Mouse (Mus musculus) ES-Bruce4 (cell line): ENCODE measurements at regions not wholly inside any gene's neighbourhood (a gene's known extent, or its start where the extent isn't known, plus 50 kb on each side); places are given as distances from the start of the nearest gene placed in this dataset.

Experiments
- CTCF ChIP-seq: IDR thresholded peaks from one replicate; pipeline ENCODE4 v1.8.1; 2011; ENCODE audit warnings: low read depth, low read length
- POLR2A ChIP-seq: IDR thresholded peaks from one replicate; pipeline ENCODE4 v1.8.1; 2011; ENCODE audit warnings: low read length; ENCODE audit not compliant: insufficient read depth

- TF ChIP-seq CTCF (no peak), POLR2A (no peak)
Measured at GRCm38 (mm10) chr1:57211046-57211445, 166.4 kb upstream of the 1700066M21Rik start.
